Mouse (Mus musculus) skeletal muscle tissue, adult 2 months (tissue): ENCODE measurements around the gene Ano4.

Source experiments
- DNase-seq: peaks from one replicate; pipeline ENCODE4 v3.0.0-alpha.2; 2012; ENCODE audit warnings: low read depth, low spot score

Gene Ano4

DNA sequence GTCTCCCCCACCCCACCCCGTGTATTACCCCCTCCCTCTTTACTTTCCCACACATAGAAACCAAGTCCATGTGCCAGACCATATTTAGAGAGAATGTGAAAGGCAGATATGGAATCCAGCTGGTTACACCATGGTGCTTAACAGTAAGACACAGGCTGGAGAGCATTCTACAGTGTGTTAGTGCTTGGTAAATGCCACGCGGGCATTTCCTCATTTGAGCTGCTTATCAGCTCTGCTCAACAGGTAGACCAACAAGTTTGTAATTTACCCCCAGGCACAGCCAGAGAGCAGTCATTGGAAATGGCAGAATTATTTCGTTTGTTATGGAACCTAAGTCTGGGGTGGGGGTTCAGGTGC, 394.3 kb downstream of the Ano4 start:
- no peak for DNase-seq

GRCm38 (mm10) chr10:88949649-88950296, 394.8 kb downstream of the Ano4 start:
- DNase-seq: no peak
